Mouse (Mus musculus) heart, adult 2 months (tissue): ENCODE data around the gene Alox12. TPM values are rescaled to one million over a fixed set of nuclear protein-coding genes. Genes with fewer than 3 reads are reported as not detected.

Experiments
- DNase-seq, 2 experiments: peaks; one replicate each; pipeline ENCODE4 v3.0.0; 2021
- H3K27ac ChIP-seq: fragments of 200-600 bp; 2 replicates; pipeline ENCODE4 v1.8.1; 2022
- H3K27me3 ChIP-seq: fragments of 200-500 bp; 2 replicates; pipeline ENCODE4 v1.6.1; 2012; ENCODE audit warnings: mild to moderate bottlenecking, low read length, inconsistent platforms, mixed read lengths; ENCODE audit not compliant: control insufficient read depth, insufficient read depth
- H3K36me3 ChIP-seq: fragments of 200-500 bp; 2 replicates; pipeline ENCODE4 v1.6.1; 2012; ENCODE audit warnings: low read length, inconsistent platforms; ENCODE audit not compliant: control insufficient read depth, insufficient read depth
- H3K4me1 ChIP-seq: fragments of 200-500 bp; 2 replicates; pipeline ENCODE4 v1.6.1; 2011; ENCODE audit warnings: low read length; ENCODE audit not compliant: control insufficient read depth, insufficient read depth
- H3K4me3 ChIP-seq: fragments of 200-600 bp; 2 replicates; pipeline ENCODE4 v1.8.1; 2022
- H3K79me2 ChIP-seq: fragments of 200-500 bp; replicated peaks from 2 replicates; pipeline ENCODE4 v1.6.1; 2012; ENCODE audit warnings: mild to moderate bottlenecking, inconsistent platforms, low read length, moderate library complexity, mixed read lengths; ENCODE audit not compliant: control insufficient read depth, insufficient read depth
- H3K9ac ChIP-seq: fragments of 200-500 bp; 2 replicates; pipeline ENCODE4 v1.6.1; 2012; ENCODE audit warnings: low read depth, mild to moderate bottlenecking, control low read depth, inconsistent platforms, low read length, mixed read lengths
- CTCF ChIP-seq: fragments of 200-600 bp; IDR thresholded peaks from 2 replicates; pipeline ENCODE4 v1.8.1; 2022; ENCODE audit warnings: antibody characterized with exemption, mild to moderate bottlenecking, moderate library complexity
- EP300 ChIP-seq: fragments of 200-500 bp; IDR thresholded peaks from 2 replicates; pipeline ENCODE4 v1.6.1; 2011; ENCODE audit warnings: low read depth, low read length, control low read depth; ENCODE audit not compliant: insufficient read depth
- POLR2A ChIP-seq: fragments of 200-500 bp; IDR thresholded peaks from 2 replicates; pipeline ENCODE4 v1.6.1; 2011; ENCODE audit warnings: mild to moderate bottlenecking, low read depth, low read length, control low read depth; ENCODE audit not compliant: insufficient read depth
- WGBS: fragments of 180-500 bp; shearing (Covaris S2); methylation state at CpG from one replicate; pipeline ENCODE4 v1.1.7; 2018; 5-methylcytosine and 5-hydroxymethylcytosine counted together
- intact Hi-C: fragments of 180-260 bp; cut with DNase I; formaldehyde crosslinking; loops from one replicate; pipeline ENCODE4 v1.15.1; 2025
- polyA plus RNA-seq: library from polyadenylated mRNA; depleted of rRNA; stranded (reverse); fragments of >200 nt; gene quantifications from 2 replicates; pipeline ENCODE4 v1.2.3, GENCODE M21; 2012
- total RNA-seq, 2 experiments: library from RNA; stranded (reverse); gene quantifications; 2 replicates each; pipeline ENCODE4 v1.2.3; 2021

Alox12 gene
- total and polyA plus RNA-seq, 3 experiments = 2.8 to 6.2 (median 6.0) TPM

DNA sequence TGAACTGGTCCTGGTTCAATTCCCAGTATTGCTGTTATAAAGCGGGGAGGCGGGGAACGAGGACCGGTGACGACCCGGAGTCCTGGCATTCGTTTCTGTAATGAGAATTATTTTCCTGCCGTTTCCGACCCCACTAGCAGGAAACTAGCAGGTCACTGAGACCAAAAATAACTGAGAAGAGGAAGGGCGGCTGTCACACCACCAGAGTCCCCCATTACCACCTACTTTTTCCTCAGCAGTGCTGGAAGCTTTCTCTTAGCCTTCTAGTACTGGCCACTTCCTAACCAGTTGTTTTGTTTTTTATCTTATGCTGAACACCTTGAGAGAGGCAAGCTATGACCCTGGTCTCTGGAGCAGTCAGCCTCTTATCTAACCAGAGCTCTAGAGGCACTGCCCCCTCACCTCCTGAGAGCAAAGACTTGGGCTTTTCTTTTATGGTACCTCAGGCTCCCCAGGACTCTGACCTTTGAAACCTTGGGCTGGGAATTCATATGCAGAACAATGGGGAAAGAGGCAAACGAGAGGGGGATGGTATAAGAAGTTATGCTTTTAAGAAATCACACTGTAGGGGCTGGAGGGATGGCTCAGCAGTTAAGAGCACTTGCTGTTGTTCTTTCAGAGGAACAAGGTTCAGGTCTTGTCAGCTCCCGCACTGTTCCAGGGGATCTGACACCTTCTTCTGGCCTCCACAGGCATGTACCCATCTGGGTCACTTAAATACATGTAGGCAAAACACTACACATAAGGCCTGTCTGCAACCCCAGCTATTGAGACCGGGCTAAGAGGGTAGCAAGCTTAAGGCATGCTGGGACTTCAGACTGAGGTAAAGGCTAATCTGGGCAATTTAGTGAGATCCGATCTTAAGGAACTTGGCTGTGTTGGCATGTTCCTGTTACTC lies 33.3 kb downstream of the Alox12 start:
- Histone ChIP-seq H3K9ac (peak overlapping the region; percentile 76), H3K27ac (peak overlapping the region; percentile 86), H3K4me1 (peaks cover 9% of the 10 kb centered on the region), H3K79me2 (no peaks in the 10 kb centered on the region), H3K36me3 (peaks cover 3% of the 10 kb centered on the region), H3K4me3 (peak overlapping the region; percentile 70), H3K27me3 (no peaks in the 10 kb centered on the region)
- WGBS = 14% methylated on average over 14 of the region's 14 CpGs
- peak; percentile 58 to 65 for DNase-seq
- TF ChIP-seq CTCF (0 out of 2 replicates have a peak, but pooled peaks have one; percentile 20), EP300 (peak; percentile 85; the same call in 1 of the 2 replicates), POLR2A (peak; percentile 59; the same call in 1 of the 2 replicates)
- intact Hi-C loops = loop anchor here (1.0 kb wide), 1 partner anchor 8 kb away; no protein-coding TSS in a partner anchor

- Histone ChIP-seq H3K4me3 (peak within 1 kb of the TSS; percentile 70), H3K79me2 (no peaks in the 10 kb centered on the region), H3K27me3 (no peaks in the 10 kb centered on the region), H3K4me1 (peaks cover 5% of the 10 kb centered on the region), H3K36me3 (peaks cover 3% of the 10 kb centered on the region), H3K9ac (peak within 1 kb of the TSS; percentile 76), H3K27ac (peak within 1 kb of the TSS; percentile 86)
- WGBS = under 1% methylated on average over 28 of the region's 28 CpGs
- TF ChIP-seq CTCF (no peak), POLR2A (peak; percentile 100), EP300 (peak; percentile 93)
- intact Hi-C loops = loop anchor here (1.0 kb wide), 1 partner anchor 9 kb away; no protein-coding TSS in a partner anchor
- peak; percentile 88 to 95 for DNase-seq
Measured at GRCm38 (mm10) chr11:70220731-70221602, 34.2 kb downstream of the Alox12 start, which contains the start of gene Slc16a13. Gene Slc16a13 (minus strand): TSS chr11:70221064.

DNA sequence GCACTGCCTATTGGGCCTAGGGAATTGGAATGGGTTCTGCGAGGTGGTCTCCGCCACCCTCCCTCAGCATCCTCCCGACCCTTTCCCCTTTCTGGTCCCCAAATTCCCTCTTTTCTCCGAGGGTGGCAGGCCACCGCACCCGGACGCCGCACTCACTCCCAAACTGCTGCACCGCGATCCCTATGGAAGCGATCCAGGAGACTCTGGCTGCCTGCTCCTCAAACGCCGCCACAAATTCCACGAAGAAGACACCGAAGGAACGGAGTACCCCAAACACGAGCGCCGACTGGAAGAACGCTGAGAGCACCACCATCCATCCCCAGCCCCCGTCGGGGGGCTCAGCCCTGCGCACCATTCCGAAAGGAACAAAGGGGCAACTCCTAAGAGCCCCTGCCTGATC lies 34.8 kb downstream of the Alox12 start:
- peak overlapping the region; percentile 57 for H3K9ac ChIP-seq
- peak overlapping the region; percentile 70 for H3K4me3 ChIP-seq
- H3K27me3 ChIP-seq = no peaks in the 10 kb centered on the region
- 4% methylated on average over 24 of the region's 24 CpGs for WGBS
- H3K36me3 ChIP-seq = peaks cover 3% of the 10 kb centered on the region
- H3K27ac ChIP-seq = peak overlapping the region; percentile 86
- peaks cover 5% of the 10 kb centered on the region for H3K4me1 ChIP-seq
- TF ChIP-seq CTCF (no peak), POLR2A (no peak), EP300 (no peak)
- intact Hi-C loops = no loop called here
- DNase-seq = no peak
- no peaks in the 10 kb centered on the region for H3K79me2 ChIP-seq

- intact Hi-C loops = no loop called here
- Histone ChIP-seq H3K4me3 (peak overlapping the region; percentile 70), H3K79me2 (no peaks in the 10 kb centered on the region), H3K27ac (peak overlapping the region; percentile 86), H3K4me1 (peaks cover 5% of the 10 kb centered on the region), H3K27me3 (no peaks in the 10 kb centered on the region), H3K36me3 (peaks cover 3% of the 10 kb centered on the region), H3K9ac (peak overlapping the region; percentile 57)
- no peak for TF ChIP-seq EP300
- TF ChIP-seq POLR2A = no peak
- no peak for TF ChIP-seq CTCF
- WGBS = 82% methylated on average over 7 of the region's 7 CpGs
- no peak for DNase-seq
Measured at GRCm38 (mm10) chr11:70219873-70220272, 35.3 kb downstream of the Alox12 start.

- Histone ChIP-seq H3K79me2 (no peaks in the 10 kb centered on the region), H3K27ac (no peak overlapping the region), H3K4me1 (peaks cover 5% of the 10 kb centered on the region), H3K27me3 (peaks cover 2% of the 10 kb centered on the region; the same call in 1 of the 2 replicates), H3K36me3 (no peaks in the 10 kb centered on the region), H3K9ac (no peak overlapping the region), H3K4me3 (no peak overlapping the region)
- intact Hi-C loops = no loop called here
- no peak for TF ChIP-seq CTCF
- TF ChIP-seq POLR2A = no peak
- no peak for DNase-seq
- 92% methylated on average over 15 of the region's 15 CpGs for WGBS
Measured at GRCm38 (mm10) chr11:70218741-70219470, 36.2 kb downstream of the Alox12 start.
